Mouse (Mus musculus): ENCODE data around the gene Rgp1.

DNA sequence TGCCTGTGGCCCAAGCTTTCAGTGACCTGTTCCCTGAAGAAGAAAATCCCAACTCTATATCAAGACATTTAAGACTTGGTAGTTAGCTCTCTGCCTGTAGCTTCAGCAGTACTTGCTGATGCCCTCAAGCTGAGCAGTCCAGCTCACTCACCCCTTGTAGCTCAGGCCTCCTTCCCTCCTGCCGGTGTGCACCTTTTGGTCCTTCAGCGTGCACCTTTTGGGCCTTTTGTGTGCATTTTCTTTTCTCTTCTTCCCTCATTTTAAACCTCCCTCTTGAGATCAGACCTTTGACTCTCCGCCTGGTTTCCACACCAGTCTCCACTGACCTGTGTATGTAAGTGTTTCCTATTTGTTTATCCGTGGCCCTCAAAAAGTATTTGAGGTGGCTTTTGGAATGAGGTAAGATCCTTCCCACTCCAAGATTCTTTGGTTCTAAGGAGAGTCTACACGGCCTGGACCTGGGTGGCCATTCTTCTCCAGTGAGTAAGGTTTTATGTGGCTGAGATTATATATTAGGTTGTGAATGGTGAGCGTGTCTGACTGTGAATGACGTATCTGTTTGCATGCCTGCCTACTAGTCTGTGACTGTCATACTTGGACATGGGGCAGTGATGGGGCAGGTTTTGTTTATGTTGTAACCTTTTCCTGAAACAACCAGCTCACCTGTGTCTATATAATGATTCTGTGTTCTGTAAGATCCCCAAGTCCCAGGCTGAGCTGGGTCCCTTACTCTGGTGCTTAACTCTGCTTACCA is 56.3 kb downstream of the Rgp1 start:
- TF ChIP-seq CTCF (conservative IDR thresholded peaks at IDR 0.05; ENCODE audit: insufficient read depth, insufficient read length, low read depth, low read length) = no peak
- TF ChIP-seq POLR2A (IDR thresholded peaks at IDR 0.05; ENCODE audit: low read depth, low read length) = no peak
